Mouse (Mus musculus): ENCODE measurements around the gene Ebf1.

DNA sequence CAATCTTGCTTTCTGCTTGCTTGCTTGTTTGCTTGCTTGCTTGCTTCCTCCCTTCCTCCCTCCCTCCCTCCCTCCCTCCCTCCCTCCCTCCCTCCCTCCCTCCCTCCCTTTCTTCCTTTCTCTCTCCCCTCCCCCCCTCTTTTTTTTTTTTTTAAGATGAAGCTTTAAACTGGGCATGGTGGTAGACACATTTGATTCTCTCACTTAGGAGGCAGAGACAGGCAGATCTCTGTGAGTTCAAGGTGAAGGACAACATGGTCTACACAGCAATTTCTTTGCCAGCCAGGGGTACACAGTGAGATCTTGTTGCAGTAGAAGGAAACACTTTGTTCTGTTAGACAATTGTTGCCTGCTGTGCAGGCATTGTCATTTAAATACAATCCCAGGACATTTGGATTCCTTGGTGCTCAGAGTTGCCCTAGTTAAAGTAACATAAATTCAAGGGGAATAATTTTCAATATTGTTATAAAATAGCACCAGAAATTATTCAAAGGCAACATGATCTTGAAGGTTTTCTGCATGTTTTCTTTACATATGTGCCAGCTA is 92.0 kb downstream of the Ebf1 start:
- TF ChIP-seq CTCF (IDR thresholded peaks at IDR 0.05; ENCODE audit: extremely low read depth, insufficient read depth, insufficient read length, insufficient replicate concordance) (no peak), POLR2A (IDR thresholded peaks at IDR 0.05; ENCODE audit: low read depth, low read length) (no peak)
